Mouse (Mus musculus): ENCODE measurements around the gene Acly.
"Not testable (repeated sequence)": the region's sequence is repeated elsewhere in the genome, so short reads cannot be mapped to it uniquely, and the experiment has no call there.

Acly gene

DNA sequence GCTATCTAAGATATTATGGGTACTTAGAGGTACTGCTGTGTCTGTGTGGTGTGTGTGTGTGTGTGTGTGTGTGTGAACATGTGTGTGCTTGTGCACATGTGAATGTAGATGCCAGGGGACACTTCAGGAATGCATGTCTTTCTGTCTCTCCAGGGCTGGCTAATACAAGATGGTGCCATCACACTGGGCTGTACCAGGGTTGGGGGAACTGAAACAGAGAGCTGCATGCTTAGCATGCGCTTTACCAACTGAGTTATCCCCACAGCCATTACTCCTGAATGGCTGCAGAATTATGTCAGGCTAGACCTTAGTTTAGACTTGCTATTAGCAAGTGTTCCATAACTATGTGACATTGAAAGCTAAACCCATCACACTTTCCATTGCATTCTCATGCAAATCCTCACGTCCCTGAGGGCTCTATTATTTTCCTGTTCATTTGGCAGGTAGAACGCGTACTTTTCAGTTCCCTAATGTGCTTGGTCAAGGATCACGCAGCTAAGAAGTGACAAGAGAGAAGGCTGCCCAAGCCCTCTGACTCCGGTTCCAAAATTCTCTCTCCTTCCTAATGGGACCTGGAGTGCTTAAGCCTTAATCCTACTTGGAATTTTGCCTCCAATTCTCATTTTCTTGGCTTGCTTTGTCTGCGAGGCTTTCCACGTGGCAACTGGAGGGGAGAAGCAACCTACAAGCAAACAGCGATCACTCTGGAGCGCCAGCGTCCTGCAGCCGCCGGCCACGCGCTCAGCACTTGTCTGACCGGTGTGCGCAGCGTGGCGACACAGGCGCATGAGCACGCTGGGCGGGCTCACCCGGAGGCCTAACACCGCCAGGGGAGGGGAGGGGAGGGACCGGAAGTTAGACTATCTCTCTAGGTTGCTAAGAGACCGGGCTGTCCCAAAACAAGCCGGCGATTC lies 17.3 kb upstream of the Acly start, which contains the start of gene Ttc25:
Ttc25 (plus strand) TSS at position 776 of the 914 bp plus-strand sequence.
- peak; percentile 96 for DNase-seq

DNA sequence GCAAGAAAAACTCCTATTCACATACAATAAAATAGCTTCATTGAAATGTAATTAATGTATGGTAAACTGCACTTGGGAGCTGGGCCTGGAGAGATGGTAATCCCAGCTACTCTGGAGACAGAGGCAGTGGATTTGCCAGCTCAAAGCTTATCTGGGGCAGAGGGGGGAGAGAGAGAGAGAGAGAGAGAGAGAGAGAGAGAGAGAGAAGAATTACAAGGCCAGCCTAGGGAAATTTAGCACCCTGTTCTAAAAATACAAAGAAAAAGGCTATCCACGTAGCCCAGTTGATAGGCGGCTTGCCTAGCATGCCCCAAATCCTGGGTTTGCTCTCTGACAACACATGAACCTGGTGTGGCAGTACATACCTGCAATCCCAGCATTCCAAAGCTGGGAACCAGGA lies 13.8 kb upstream of the Acly start:
- DNase-seq: no peak

DNA sequence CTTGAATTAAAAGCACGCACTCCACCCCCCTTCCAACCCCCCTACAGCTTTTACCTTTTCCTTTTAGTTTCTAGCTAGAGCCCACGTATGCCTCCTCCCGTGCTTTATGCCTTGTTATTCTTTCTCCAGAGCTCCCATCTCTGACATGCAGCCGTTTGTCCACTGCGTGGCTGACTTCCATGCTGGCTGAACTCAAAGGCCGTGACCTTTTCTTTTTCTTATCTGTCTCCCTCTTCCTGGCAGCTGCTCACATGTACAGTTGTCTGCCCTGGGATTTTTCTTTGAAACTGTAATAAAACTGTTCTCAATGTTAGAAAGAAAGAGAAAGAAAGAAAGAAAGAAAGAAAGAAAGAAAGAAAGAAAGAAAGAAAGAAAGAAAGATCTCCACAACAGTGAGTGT lies 13.2 kb upstream of the Acly start:
- DNase-seq: no peak

DNA sequence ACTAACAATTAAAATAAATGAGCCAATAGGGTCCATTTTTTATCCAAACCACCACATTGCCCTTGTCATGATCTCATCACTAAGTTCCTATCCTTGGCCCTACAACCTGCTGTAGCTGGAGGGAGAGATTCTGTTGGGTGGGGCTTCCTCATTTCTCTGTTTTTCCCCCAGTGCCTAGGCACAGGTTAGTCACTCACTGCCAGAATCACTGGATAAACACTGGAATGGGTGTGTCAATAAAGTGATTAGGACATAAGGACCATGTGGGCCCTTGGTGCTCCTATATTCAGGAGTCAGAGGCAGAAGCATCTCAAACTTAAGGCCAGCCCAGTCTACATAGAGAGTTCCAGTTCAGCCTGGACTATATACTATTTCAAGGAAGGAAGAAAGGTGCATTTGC lies 8.7 kb upstream of the Acly start:
- no peak for DNase-seq

DNA sequence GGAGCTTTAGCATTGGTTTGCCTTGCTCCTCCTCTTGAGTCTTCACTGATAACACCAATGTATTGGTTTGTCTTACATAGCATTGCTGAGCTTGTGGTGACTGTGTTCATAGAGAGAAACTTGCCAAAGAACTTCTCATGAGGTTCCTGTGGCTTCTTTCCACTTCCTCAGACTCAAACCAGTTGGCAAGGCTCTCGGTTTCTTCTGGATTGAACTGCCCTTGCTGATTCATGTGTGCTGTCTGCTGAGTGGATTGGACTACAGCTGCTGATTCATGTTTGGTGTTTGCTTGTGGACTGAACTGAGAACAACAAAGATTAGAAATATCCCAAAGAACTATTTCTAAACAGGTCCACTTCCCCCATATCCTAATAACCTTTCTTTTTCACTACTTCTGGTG lies 8.2 kb upstream of the Acly start:
- DNase-seq: no peak

DNA sequence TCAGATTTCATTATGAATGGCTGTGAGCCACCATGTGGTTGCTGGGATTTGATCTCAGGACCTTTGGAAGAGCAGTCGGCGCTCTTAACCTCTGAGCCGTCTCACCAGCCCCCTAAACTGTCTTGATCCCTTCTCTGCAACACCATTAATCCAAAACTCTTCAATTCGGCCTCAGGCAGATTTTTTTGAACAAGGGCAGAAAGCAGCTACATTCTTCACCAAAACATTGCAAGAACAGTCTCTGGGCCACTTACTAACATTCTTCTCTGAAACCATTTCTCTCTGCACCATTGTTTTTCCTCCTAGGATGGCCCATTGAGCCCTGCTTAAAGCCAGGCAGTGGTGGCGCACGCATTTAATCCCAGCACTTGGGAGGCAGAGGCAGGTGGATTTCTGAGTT lies 7.0 kb upstream of the Acly start:
- DNase-seq: not testable (repeated sequence)

DNA sequence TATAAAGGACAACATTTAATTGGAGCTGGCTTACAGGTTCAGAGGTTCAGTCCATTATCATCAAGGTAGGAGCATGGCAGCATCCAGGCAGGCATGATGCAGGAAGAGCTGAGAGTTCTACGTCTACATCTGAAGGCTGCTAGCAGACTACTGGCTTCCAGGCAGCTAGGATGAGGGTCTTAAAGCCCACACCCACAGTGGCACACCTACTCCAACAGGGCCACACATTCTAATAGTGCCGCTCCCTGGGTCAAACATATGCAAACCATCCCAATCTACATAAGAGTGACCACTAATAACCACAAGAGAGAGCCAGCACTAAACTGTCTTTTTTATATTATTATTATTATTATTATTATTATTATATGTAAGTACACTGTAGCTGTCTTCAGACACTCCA lies 6.6 kb upstream of the Acly start:
- not testable (repeated sequence) for DNase-seq

DNA sequence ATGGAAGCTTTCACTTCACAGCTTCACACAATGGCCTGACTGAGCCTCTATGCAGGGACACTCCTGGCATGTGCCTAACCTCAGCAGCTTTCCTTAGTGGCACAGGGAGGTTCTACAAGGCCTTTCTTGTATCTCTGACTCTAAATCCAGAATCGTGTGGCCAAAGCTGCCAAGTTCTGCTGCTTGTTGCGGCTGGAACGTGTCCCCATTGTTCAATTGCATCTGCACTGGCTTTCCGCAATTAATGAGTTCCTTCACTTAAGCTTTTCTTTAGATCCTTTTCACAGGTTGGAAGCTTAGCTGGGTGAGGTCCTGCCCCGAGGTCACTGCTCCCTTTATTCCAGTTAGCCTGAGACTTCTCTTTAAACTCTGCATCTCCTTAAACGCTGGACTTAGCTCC lies 6.1 kb upstream of the Acly start:
- DNase-seq: no peak

DNA sequence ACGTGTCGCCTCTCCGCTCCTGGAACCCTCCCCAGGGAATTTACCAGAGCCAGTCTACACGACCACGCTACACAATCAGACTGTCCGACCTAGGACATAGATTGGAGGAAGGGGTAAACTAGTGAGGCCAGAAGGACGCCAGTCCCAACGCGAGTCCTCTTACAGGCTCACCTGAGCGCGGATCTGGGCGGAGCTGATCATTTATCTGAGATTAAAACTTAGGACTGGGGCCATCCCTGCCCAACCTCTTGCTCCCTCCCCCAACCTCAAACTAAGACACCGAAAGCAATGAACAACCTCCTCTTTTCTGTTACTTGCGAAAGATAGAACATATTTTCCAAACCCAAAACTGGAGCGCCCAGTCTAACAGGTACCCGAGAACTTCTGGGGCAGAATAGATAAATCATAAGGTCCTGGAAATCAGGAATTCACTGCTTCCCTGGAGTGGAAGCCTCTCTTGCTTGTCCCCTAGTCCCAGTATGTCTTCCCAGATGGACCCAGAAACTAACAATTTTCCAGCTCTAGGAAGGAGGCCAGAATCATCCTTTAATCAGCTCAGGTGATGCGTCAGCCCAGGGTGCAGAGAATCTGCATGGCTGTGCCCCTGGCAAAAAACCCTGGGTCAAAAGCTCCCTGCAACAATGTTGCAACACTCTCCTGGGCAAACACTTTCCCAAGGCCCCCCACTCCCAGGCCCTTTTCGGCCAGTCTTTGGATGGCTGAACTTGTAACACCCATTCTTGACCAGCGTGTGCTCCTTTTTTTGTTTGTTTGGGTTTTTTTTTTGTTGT lies 770 bp upstream of the Acly start:
- DNase-seq: no peak

DNA sequence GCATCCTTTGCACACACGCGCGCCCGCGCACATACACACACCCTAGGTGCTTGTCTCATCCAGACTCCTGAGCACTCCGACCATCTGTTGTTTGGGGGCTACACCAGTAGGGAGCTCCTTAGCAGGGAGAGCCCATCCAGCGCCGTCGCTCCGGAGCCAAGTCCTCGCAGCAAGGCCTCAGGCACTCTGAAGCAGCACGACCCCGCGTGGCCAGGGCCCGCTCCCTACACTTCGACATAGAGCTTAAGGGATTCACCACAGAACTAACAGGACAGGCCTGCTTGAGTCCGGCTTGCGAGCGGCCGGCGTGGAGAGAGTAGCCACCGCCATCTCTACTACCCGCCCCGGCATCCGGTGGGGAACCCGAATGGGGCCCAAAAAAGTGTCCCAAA lies 738 bp downstream of the Acly start:
- DNase-seq: peak; percentile 72

DNA sequence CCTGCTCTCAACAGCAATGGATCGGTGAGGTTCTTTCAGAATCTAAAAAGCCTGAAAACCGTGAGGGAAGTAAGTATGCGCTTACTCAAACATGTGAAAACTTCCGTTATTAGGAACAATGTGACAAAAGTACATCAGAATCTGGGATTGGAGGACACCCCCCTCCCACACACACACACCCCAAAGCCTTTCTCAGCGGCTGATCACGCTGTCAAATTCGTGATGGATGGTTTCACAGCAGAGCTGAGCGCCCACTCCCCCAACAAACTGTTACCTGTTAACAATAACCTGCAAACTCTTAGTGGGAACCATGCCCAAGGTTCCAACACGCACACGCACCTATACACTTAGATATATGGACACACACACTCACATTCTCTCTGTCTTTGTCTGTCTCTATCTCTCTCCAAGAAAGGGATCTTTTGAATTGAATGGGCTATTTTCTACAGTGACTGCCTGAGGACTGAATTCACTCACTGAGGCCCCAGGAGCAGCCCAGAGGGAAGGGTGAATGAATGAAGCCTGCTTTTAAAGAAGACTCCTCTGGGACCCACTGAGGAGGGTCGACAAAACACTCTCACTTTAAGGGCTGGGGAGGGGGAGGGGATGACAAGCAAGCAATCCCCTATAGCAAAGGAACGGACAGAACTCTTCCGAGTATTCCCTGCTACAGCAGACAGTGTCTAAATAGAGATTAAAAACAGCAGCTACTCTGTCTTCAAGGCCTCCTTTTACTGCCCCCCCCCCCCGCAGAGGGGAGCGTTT lies 1.6 kb downstream of the Acly start:
- DNase-seq: no peak

DNA sequence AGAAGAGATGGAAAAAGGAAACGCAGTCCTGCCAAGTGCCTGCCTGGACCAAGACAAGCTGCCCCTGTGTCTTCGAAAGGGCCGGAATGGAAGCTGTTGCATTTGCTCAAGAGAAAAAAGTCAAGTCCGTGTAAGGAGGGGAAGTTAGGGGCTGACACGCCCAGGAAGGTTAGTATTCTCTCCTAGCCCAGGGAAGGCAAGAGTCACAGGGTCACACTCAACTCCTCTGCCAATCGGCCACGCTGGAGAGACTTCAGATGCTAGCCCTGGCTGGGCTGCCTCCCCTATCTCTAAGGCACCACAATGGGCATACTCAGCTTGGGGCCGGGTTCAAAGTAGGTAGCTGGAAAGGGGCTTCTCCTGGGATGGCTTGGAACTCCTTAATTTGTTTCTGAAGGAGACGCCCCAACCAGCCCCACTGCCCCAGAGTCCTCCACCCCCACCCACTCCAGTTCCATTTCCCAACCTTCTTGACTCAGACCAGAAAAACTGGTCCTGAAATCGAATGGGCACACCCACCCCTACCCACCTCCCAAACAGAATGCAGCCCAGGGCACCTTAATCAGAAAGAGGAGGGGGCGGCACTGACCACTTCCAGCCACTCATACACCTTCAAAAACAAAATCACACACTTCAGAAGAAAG lies 2.7 kb downstream of the Acly start:
- DNase-seq: peak; percentile 63

DNA sequence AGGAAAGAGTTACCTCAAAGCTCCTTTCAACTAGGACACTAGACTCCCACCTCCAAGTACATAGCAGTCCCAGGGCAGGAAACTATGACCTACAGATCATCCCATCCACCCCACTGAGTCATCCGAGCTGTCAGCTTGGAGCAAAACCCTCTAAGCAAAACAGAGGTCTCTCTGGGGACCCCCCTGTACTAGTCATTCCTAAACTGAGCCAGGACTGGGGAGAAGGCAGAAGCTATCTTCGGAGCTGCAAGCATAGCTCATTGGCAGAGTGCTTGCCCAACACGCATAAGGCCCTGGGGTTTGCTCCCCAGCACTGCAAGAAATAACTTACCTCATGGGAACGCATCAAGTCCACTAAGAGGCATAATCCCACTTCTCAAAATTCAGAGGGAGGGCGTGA lies 3.4 kb downstream of the Acly start:
- no peak for DNase-seq

DNA sequence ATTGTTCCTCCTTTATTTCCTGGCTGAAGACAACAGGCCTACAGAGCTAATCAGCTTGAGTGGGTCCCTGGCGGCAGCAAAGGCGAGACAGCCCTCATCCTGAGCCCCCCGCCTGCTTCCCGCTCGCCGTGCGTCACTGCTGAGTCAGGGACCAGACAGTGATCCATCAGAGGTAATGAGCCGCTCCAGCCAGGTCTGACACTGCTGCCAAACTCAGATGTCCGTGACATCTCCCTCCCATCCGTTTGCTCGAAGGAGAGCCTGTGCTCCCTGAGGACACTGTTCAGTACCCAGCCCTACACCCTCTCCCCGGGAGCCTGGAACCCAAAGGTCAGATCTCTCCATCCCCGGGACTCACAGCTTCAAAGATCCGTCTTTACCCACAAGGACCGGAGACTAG lies 7.0 kb downstream of the Acly start:
- no peak for DNase-seq

DNA sequence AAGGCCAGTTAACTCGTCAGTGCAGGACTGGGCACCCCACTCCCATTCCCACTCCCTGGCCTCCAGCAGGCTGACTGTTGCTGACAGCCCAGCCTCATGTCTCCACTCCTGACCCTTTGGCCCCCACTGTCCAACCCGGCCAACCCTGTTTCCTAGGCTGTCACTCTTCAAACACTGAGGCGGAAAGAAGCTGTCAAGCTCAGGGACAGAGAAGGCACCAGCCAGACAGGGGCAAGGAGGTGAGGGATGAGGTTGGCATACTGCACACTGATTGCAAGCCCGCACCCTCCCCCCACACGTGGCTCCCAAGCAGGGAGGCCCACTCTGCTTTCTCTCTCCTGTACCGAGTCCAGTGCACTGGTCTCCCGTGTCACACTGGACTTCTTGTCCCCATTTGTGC lies 8.6 kb downstream of the Acly start:
- no peak for DNase-seq

DNA sequence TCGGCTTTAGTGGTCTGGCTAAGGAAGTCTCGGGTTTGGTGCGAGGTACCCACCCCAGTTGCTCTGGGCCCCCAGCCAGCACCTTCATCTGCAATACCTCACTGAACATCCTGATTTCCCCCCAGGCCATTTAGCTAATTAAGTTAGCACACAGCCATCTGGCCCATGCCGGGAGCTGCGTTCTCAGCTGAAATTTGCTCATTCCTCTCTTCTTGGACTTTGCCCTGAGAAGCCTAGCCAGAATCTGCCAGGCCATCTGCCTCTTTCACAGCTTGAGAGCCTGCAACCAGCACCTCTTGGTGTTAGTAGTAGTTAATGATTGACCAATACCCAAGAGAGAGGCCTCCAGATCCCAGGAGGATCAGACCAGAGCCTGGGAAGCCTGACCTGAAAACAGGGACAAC lies 9.6 kb downstream of the Acly start:
- peak; percentile 35 for DNase-seq

DNA sequence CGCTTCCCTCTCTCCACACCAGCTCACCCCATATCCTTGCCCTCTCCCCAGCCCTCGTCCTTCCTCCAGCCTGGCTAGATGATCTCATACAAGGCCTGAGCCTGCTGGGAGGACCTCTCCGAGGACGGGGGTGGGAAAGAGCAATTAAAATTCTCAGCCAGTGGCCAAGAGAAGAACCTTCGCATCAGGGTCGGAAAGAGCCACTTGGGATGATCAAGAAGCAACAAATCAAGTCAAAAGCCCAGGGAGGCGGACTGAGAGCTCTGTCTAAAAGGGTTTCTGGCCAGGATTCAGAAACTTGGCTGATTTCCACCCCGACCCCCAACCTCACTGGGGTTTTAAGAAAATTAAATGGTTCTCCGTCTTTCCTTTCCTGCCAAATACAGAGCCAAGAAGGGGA lies 11.5 kb downstream of the Acly start:
- no peak for DNase-seq

DNA sequence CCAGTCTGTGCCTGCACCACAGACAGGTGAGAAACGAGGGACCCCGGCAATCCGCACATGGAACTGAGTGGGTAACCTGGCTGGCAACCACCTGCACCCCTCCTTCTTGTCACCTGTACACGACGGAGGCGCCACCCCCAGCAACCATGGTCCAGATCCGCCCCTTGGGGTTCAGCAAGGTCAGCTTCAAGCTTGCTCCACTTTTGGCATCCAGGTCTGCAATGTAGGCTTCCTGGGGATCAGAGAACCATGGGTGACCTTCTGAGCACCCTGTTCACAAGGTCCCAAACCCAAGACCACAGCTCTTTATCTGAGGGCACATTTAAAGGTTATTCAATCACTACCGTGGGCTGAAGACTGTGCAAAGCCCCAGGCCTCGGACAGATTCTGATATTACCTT lies 12.0 kb downstream of the Acly start:
- no peak for DNase-seq

DNA sequence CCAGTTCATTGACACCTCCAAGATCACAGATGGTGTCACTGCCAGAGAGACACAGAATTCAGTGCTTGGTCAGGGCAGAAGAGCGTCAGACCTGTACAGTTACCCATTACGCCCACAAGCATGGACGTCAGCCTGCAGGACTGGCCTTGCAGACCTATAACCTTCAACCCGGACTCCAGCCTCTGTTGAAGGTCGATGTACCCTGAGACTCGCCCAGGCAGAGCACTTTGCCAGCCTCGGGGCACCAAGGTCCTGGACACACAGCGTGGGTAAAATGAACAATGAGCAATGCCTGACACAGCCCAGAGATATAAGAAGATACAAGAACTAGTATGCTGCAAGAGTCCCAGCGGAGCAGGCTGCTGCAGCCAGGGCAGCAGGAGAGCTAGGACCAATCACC lies 12.7 kb downstream of the Acly start:
- DNase-seq: no peak

DNA sequence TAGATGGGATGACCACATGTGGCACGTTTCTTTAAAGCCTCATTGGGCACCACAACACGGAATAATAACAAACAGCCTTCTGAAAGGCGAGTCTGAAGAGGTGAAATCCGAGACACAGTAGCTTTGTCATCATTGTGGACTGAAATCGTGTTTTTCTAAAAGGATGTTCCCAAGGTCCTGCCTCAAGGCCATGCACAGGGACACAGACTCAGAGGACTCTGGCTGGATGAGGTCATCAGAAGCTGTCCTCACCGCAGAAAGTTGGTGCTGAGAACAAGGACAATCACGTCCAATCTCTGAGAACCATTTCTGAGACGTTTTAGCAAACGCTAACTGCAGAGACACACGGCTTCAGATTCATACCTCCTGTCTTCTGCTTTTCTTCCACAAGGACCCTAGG lies 14.1 kb downstream of the Acly start:
- DNase-seq: no peak

DNA sequence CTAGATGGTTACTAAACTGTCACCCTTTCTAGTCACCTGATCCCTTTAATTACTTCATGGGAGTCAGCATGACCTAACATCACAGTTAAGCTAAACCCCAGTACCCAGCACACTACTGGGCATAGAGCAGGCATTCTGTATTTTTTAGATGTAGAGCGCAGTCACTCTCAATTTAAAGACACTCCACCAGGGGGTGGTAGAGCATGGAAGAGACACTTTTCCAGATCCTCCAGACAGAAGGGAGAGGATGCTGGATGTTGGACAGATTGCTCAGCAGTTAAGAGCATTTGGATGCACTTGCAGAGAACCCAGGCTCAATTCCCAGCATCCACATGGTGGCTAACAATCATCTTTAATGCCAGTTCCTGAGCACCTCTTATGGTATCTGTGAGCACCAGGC lies 15.4 kb downstream of the Acly start:
- DNase-seq: peak; percentile 44

DNA sequence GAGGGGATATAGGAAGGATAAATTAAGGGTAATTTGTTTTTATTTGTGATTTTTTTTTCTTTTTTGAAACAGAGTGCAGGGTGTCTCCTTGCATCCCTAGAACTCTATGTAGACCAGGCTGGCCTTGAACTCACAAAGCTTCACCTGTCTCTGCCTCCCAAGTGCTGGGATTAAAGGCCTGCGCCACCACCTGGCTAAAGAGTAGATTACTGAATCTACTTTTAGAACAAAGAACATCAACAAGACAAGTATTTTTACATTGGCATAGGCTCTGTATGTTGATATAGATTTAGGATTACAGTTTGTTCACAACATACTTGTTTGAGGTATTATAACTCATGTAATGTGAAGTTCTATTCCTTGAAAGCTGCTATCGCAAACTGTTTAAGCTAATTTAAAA lies 17.2 kb downstream of the Acly start:
- DNase-seq: no peak

DNA sequence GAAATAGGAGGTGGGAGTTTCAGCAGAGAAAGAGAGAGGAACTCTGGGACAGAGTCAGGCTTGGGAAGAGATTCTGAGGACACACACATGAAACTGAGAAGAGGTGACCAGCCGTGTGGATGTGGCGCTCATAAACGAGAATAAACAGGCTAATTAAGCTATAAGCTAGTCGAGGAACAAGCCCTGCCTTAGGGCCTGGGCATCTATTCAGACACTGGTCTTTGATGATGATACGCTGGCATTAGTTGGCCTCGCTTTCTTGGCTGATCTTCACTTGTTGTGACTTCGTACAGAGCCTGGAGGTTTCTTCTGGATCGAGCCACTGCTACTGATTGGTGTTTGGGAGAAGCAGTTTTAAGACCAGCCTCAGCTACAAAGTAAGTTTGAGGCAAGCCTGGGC lies 21.8 kb downstream of the Acly start:
- DNase-seq: no peak

All from lung, postnatal 36 days (tissue).